Mouse (Mus musculus): Measurements from ENCODE around the gene Defb33.

DNA sequence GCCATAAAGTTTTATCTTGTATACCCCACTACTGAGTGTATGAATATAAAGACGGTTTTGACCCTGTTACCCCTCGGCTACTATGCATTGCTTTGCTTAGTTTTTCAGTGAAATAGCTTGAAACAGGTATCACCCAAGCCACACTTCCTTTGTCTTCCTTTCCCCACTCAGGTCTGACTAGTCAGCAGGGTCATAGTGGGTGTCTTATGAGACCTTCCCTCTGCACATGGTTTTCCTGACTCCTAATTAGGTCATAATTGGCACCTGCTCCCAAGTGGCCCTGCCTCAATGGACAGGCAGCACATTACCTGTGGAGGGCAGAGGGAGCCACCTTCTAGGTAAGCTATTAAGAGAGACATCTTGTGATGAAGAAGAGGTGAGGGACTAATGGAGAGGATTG, at the start of gene Defb33:
- TF ChIP-seq CTCF (IDR thresholded peaks at IDR 0.05; ENCODE audit: extremely low read depth, insufficient read length, insufficient replicate concordance, low read depth, low read length) = no peak
- TF ChIP-seq POLR2A (IDR thresholded peaks at IDR 0.05; ENCODE audit: low read depth, low read length) = no peak

Data from small intestine, adult 2 months (tissue).